Comparison of ENCODE assay signal across 12 mouse cellular contexts in the genomic region with DNA sequence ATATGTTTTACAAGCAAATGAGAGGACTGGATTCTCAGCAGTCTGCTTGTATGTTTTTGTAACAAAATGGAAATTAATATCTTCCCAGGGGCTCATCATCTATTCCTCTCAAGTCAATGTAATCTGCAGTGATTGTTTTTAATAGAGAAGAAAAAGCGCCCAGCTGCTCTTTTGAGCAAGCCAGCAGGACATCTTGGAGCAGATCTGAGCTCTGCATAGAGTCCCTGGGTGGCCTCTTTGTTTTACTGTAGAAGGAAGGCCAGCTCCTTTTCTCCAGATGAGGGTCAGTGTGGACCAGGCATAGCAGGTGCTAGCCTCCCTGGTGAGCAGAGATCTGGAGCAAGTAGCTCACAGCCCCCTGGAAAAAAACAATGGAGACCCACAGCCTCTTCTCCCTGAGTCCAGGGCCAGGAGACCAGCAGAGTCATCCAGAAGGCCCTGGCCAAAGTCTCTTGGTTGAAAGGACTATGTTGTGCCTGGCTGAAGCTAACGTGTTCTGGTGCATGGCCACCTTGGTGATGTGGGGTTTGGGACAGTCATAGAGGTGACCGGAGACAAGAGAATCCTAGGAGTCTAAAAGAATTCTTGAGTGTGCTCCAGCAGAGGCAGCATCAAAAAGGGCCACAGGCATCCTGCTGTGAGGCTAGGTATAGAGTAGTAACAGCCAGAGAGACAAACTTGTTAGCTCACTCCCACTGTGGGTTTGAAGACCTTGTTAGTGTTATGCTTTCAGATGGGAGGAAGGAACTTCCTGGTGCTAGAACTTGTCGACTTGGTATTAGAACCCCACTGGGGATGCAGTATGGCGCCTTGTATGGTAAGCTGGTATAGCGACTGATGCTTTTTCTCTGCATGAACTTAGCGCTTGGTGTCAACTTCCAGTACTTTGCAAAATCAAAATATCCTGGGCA. TPM values are rescaled to one million over a fixed set of nuclear protein-coding genes. Genes with fewer than 3 reads are reported as not detected.
DNase-seq lines count a peak whose midpoint lies in the region; ATAC-seq and TF ChIP-seq lines count a peak whose summit lies in the region.
"Had no signal": no experiment of that assay in that cellular context is flagged by ENCODE, and none has a peak within 500 bp of the region (broad histone marks: within the 10 kb centered on the region; RNA-seq: fewer than 3 reads in every experiment).

No protein-coding gene starts in this region.

- H3K9me3 ChIP-seq in stomach, embryonic 14.5 days (ENCODE audit: control insufficient read depth, low read depth, low read length): no peaks in the 10 kb centered on the region
- no peaks in the 10 kb centered on the region for H3K9me3 ChIP-seq in stomach, postnatal 0 days (ENCODE audit: control insufficient read depth, low read length)
- no peaks in the 10 kb centered on the region for H3K9me3 ChIP-seq in liver, embryonic 16.5 days (replicated peaks; ENCODE audit: control insufficient read depth, low read length)
- no peaks in the 10 kb centered on the region for H3K9me3 ChIP-seq in stomach, embryonic 15.5 days

- TF ChIP-seq EP300 in stomach, postnatal 0 days (optimal IDR thresholded peaks at IDR 0.05): no peak

- no peak overlapping the region for H3K9ac ChIP-seq in stomach, embryonic 14.5 days (replicated peaks; ENCODE audit: low read depth, low read length)
- H3K9ac ChIP-seq in stomach, postnatal 0 days (ENCODE audit: low read length): no peak overlapping the region
- no peak overlapping the region for H3K9ac ChIP-seq in liver, embryonic 16.5 days (ENCODE audit: low read depth, low read length)
- no peak overlapping the region for H3K9ac ChIP-seq in stomach, embryonic 15.5 days

- 61% methylated on average over 7 of the region's 7 CpGs for WGBS in stomach, embryonic 14.5 days
- WGBS in stomach, postnatal 0 days: 59% methylated on average over 7 of the region's 7 CpGs
- WGBS in liver, embryonic 16.5 days (ENCODE audit: insufficient replicate concordance): 59% methylated on average over 7 of the region's 7 CpGs
- WGBS in stomach, embryonic 15.5 days: 65% methylated on average over 7 of the region's 7 CpGs

- no peaks in the 10 kb centered on the region for H3K36me3 ChIP-seq in stomach, embryonic 14.5 days (ENCODE audit: control insufficient read depth, insufficient read depth, low read length)
- no peaks in the 10 kb centered on the region for H3K36me3 ChIP-seq in stomach, postnatal 0 days (ENCODE audit: control insufficient read depth, insufficient read depth, low read length)
- no peaks in the 10 kb centered on the region for H3K36me3 ChIP-seq in liver, embryonic 16.5 days (ENCODE audit: control insufficient read depth, insufficient read depth)
- H3K36me3 ChIP-seq in stomach, embryonic 15.5 days: no peaks in the 10 kb centered on the region

- no peaks in the 10 kb centered on the region for H3K27me3 ChIP-seq in stomach, embryonic 14.5 days (ENCODE audit: control insufficient read depth, insufficient read depth, low read length)
- H3K27me3 ChIP-seq in stomach, postnatal 0 days (ENCODE audit: control insufficient read depth, insufficient read depth, low read length): no peaks in the 10 kb centered on the region
- no peaks in the 10 kb centered on the region for H3K27me3 ChIP-seq in liver, embryonic 16.5 days (ENCODE audit: control insufficient read depth, insufficient read depth, low read depth, low read length)
- H3K27me3 ChIP-seq in stomach, embryonic 15.5 days (replicated peaks): no peaks in the 10 kb centered on the region

- DNase-seq in gastrocnemius, postnatal 25 days: peak; percentile 19
- DNase-seq in gastrocnemius, adult 18-20 months (ENCODE audit: low spot score): no peak
- no peak for DNase-seq in stomach, postnatal 0 days (ENCODE audit: low spot score)
- DNase-seq in right cerebral cortex, postnatal 10 days (ENCODE audit: low spot score in 2 of 2): no peak
- DNase-seq in embryo, embryonic 10.5 days (ENCODE audit: low spot score): no peak
- DNase-seq: gastrocnemius, adult 2 months; kidney, adult 11 months; layer of hippocampus, postnatal 36 days; lung, postnatal 4 days had no signal

- TF ChIP-seq CTCF in stomach, postnatal 0 days (IDR thresholded peaks at IDR 0.05; ENCODE audit: low read depth): no peak

- H3K4me2 ChIP-seq in stomach, embryonic 14.5 days (replicated peaks; ENCODE audit: low read depth, low read length): no peak overlapping the region
- H3K4me2 ChIP-seq in stomach, postnatal 0 days (replicated peaks; ENCODE audit: low read depth): no peak overlapping the region
- H3K4me2 ChIP-seq in liver, embryonic 16.5 days (ENCODE audit: low read depth, low read length): no peak overlapping the region
- no peak overlapping the region for H3K4me2 ChIP-seq in stomach, embryonic 15.5 days

- no peak for ATAC-seq in stomach, embryonic 14.5 days (ENCODE audit: insufficient number of reproducible peaks, insufficient read depth, low FRiP score, low read depth)
- ATAC-seq in stomach, postnatal 0 days (ENCODE audit: low FRiP score, low TSS enrichment): no peak
- no peak for ATAC-seq in liver, embryonic 16.5 days (ENCODE audit: low read depth)
- no peak for ATAC-seq in stomach, embryonic 15.5 days (ENCODE audit: insufficient read depth, low FRiP score, low read depth)

- peaks cover 16% of the 10 kb centered on the region; the same call in 1 of the 2 replicates for H3K4me1 ChIP-seq in stomach, embryonic 14.5 days (ENCODE audit: control insufficient read depth, insufficient read depth, low read length)
- no peaks in the 10 kb centered on the region for H3K4me1 ChIP-seq in stomach, postnatal 0 days (replicated peaks; ENCODE audit: control insufficient read depth, insufficient read depth)
- peaks cover 2% of the 10 kb centered on the region; the same call in 1 of the 2 replicates for H3K4me1 ChIP-seq in liver, embryonic 16.5 days (ENCODE audit: control insufficient read depth, low read depth, low read length)
- peaks cover 12% of the 10 kb centered on the region; the same call in 1 of the 2 replicates for H3K4me1 ChIP-seq in stomach, embryonic 15.5 days

- 0 out of 2 replicates have a peak overlapping the region, but pooled peaks have one; percentile 39 for H3K27ac ChIP-seq in stomach, embryonic 14.5 days (ENCODE audit: low read length)
- no peak overlapping the region; the same call in 1 of the 2 replicates for H3K27ac ChIP-seq in stomach, postnatal 0 days (replicated peaks)
- peak overlapping the region; percentile 3; the same call in 1 of the 2 replicates for H3K27ac ChIP-seq in liver, embryonic 16.5 days (ENCODE audit: low read length)
- H3K27ac ChIP-seq in stomach, embryonic 15.5 days: peak overlapping the region; percentile 22

- no peak overlapping the region for H3K4me3 ChIP-seq in stomach, embryonic 14.5 days (ENCODE audit: low read depth, low read length)
- no peak overlapping the region for H3K4me3 ChIP-seq in stomach, postnatal 0 days (ENCODE audit: low read depth, low read length)
- no peak overlapping the region for H3K4me3 ChIP-seq in liver, embryonic 16.5 days (ENCODE audit: low read depth, low read length)
- H3K4me3 ChIP-seq in stomach, embryonic 15.5 days (replicated peaks): no peak overlapping the region
- H3K4me3 ChIP-seq: gastrocnemius, adult 2 months had no signal

RNA-seq across cellular contexts. Expression of gene Nppc, which starts 36.3 kb away (rescaled TPM):
- 1 to 10 TPM in 1 of 2 experiments, under 1 TPM in 1; 0.96 to 1.1 TPM for total RNA-seq in gastrocnemius, postnatal 25 days (2021)
- under 1 TPM; 0.30 to 0.59 TPM for total RNA-seq in gastrocnemius, adult 18-20 months (2021)
- 1.2 and 3.0 TPM in 2 replicates for polyA plus RNA-seq in stomach, embryonic 14.5 days (2014; fragmentation: Nextera tagmentation; extraction: Ambion mirVana)
- 3.5 and 4.1 TPM in 2 replicates for polyA plus RNA-seq in stomach, postnatal 0 days (2015; fragmentation: Nextera tagmentation; extraction: Ambion mirVana)
- not detected in 2 replicates for polyA plus RNA-seq in liver, embryonic 16.5 days (2015; fragmentation: Nextera tagmentation; extraction: Ambion mirVana)
- polyA plus RNA-seq in stomach, embryonic 15.5 days (2015; fragmentation: Nextera tagmentation; extraction: Ambion mirVana): 2.5 and 3.0 TPM in 2 replicates

RNA-seq across cellular contexts. Expression of gene Cops7b, which starts 51.4 kb away (rescaled TPM):
- 10 to 100 TPM in 1 of 2 experiments, 1 to 10 TPM in 1; 9.6 to 10.4 TPM for total RNA-seq in gastrocnemius, postnatal 25 days (2021)
- total RNA-seq in gastrocnemius, adult 18-20 months (2021): 10 to 100 TPM; 10.3 to 10.5 TPM
- polyA plus RNA-seq in stomach, embryonic 14.5 days (2014; fragmentation: Nextera tagmentation; extraction: Ambion mirVana): 38.2 and 38.9 TPM in 2 replicates
- 14.9 and 16.2 TPM in 2 replicates for polyA plus RNA-seq in stomach, postnatal 0 days (2015; fragmentation: Nextera tagmentation; extraction: Ambion mirVana)
- polyA plus RNA-seq in liver, embryonic 16.5 days (2015; fragmentation: Nextera tagmentation; extraction: Ambion mirVana): 11.6 and 11.8 TPM in 2 replicates
- 31.7 and 33.8 TPM in 2 replicates for polyA plus RNA-seq in stomach, embryonic 15.5 days (2015; fragmentation: Nextera tagmentation; extraction: Ambion mirVana)

RNA-seq across cellular contexts. Expression of gene Pde6d, which starts 51.7 kb away (rescaled TPM):
- total RNA-seq in gastrocnemius, postnatal 25 days (2021): 10 to 100 TPM; 21.9 to 29.6 TPM
- 10 to 100 TPM; 27.5 to 29.3 TPM for total RNA-seq in gastrocnemius, adult 18-20 months (2021)
- polyA plus RNA-seq in stomach, embryonic 14.5 days (2014; fragmentation: Nextera tagmentation; extraction: Ambion mirVana): 48.4 and 56.6 TPM in 2 replicates
- polyA plus RNA-seq in stomach, postnatal 0 days (2015; fragmentation: Nextera tagmentation; extraction: Ambion mirVana): 33.6 and 38.2 TPM in 2 replicates
- polyA plus RNA-seq in liver, embryonic 16.5 days (2015; fragmentation: Nextera tagmentation; extraction: Ambion mirVana): 20.2 and 21.7 TPM in 2 replicates
- polyA plus RNA-seq in stomach, embryonic 15.5 days (2015; fragmentation: Nextera tagmentation; extraction: Ambion mirVana): 53.7 and 59.4 TPM in 2 replicates
